Mouse (Mus musculus): Measurements from ENCODE around the gene Ermard. TPM values are rescaled to one million over a fixed set of nuclear protein-coding genes. Genes with fewer than 3 reads are reported as not detected.
A peak's percentile ranks its signal among the peaks of the same experiment; 100 is the strongest.

Gene Ermard
- total RNA-seq, 2 experiments from 2014 or later, result 24.2 to 71.7 TPM

GRCm38 (mm10) chr17:15059646-15060045, 18.6 kb downstream of the Ermard start:
- no peak for ATAC-seq (replicated peaks; ENCODE audit: poor library complexity)

- no peak for ATAC-seq (replicated peaks; ENCODE audit: poor library complexity)
Observed at GRCm38 (mm10) chr17:15060356-15060755, 19.3 kb downstream of the Ermard start.

GRCm38 (mm10) chr17:15065391-15066024, 24.5 kb downstream of the Ermard start:
- peak; percentile 88 for ATAC-seq (replicated peaks; ENCODE audit: poor library complexity)

- no peak for ATAC-seq (replicated peaks; ENCODE audit: poor library complexity)
Observed at GRCm38 (mm10) chr17:15066066-15066465, 25.1 kb downstream of the Ermard start.

- no peak for ATAC-seq (replicated peaks; ENCODE audit: poor library complexity)
Observed at GRCm38 (mm10) chr17:15066911-15067310, 25.9 kb downstream of the Ermard start.

- ATAC-seq (replicated peaks; ENCODE audit: poor library complexity), result no peak
Observed at GRCm38 (mm10) chr17:15068040-15068792, 27.2 kb downstream of the Ermard start.

GRCm38 (mm10) chr17:15069124-15069523, 28.1 kb downstream of the Ermard start:
- no peak for ATAC-seq (replicated peaks; ENCODE audit: poor library complexity)

GRCm38 (mm10) chr17:15072211-15072610, 31.2 kb downstream of the Ermard start:
- no peak for ATAC-seq (replicated peaks; ENCODE audit: poor library complexity)

- ATAC-seq (replicated peaks; ENCODE audit: poor library complexity), result no peak
Observed at GRCm38 (mm10) chr17:15075033-15075432, 34.0 kb downstream of the Ermard start.

GRCm38 (mm10) chr17:15077536-15077935, 36.5 kb downstream of the Ermard start:
- peak; percentile 93 for ATAC-seq (replicated peaks; ENCODE audit: poor library complexity)

- peak; percentile 94 for ATAC-seq (replicated peaks; ENCODE audit: poor library complexity)
Observed at GRCm38 (mm10) chr17:15084226-15084848, 43.3 kb downstream of the Ermard start.

GRCm38 (mm10) chr17:15085006-15085405, 44.0 kb downstream of the Ermard start:
- no peak for ATAC-seq (replicated peaks; ENCODE audit: poor library complexity)

- no peak for ATAC-seq (replicated peaks; ENCODE audit: poor library complexity)
Observed at GRCm38 (mm10) chr17:15088166-15088565, 47.2 kb downstream of the Ermard start.

GRCm38 (mm10) chr17:15088591-15089001, 47.6 kb downstream of the Ermard start:
- ATAC-seq (replicated peaks; ENCODE audit: poor library complexity), result no peak

GRCm38 (mm10) chr17:15091739-15092138, 50.7 kb downstream of the Ermard start:
- ATAC-seq (replicated peaks; ENCODE audit: poor library complexity), result no peak

- ATAC-seq (replicated peaks; ENCODE audit: poor library complexity), result no peak
Observed at GRCm38 (mm10) chr17:15093523-15093922, 52.5 kb downstream of the Ermard start.

GRCm38 (mm10) chr17:15096853-15097252, 55.8 kb downstream of the Ermard start:
- peak; percentile 54 for ATAC-seq (replicated peaks; ENCODE audit: poor library complexity)

GRCm38 (mm10) chr17:15098677-15099076, 57.7 kb downstream of the Ermard start:
- no peak for ATAC-seq (replicated peaks; ENCODE audit: poor library complexity)

- ATAC-seq (replicated peaks; ENCODE audit: poor library complexity), result no peak
Observed at GRCm38 (mm10) chr17:15101355-15101754, 60.3 kb downstream of the Ermard start.

GRCm38 (mm10) chr17:15107143-15107649, 66.2 kb downstream of the Ermard start:
- peak; percentile 83 for ATAC-seq (replicated peaks; ENCODE audit: poor library complexity)

All from megakaryocyte progenitor cell, adult 5-6 weeks (primary cell).